Mouse (Mus musculus) heart, adult 2 months (tissue): ENCODE measurements at regions not wholly inside any gene's neighbourhood (a gene's known extent, or its start where the extent isn't known, plus 50 kb on each side); places are given as distances from the start of the nearest gene placed in this dataset.

Source experiments
- DNase-seq, 2 experiments: peaks; one replicate each; pipeline ENCODE4 v3.0.0; 2021
- H3K27ac ChIP-seq: fragments of 200-600 bp; 2 replicates; pipeline ENCODE4 v1.8.1; 2022
- H3K27me3 ChIP-seq: fragments of 200-500 bp; 2 replicates; pipeline ENCODE4 v1.6.1; 2012; ENCODE audit warnings: mild to moderate bottlenecking, low read length, inconsistent platforms, mixed read lengths; ENCODE audit not compliant: control insufficient read depth, insufficient read depth
- H3K36me3 ChIP-seq: fragments of 200-500 bp; 2 replicates; pipeline ENCODE4 v1.6.1; 2012; ENCODE audit warnings: low read length, inconsistent platforms; ENCODE audit not compliant: control insufficient read depth, insufficient read depth
- H3K4me1 ChIP-seq: fragments of 200-500 bp; 2 replicates; pipeline ENCODE4 v1.6.1; 2011; ENCODE audit warnings: low read length; ENCODE audit not compliant: control insufficient read depth, insufficient read depth
- H3K4me3 ChIP-seq: fragments of 200-600 bp; 2 replicates; pipeline ENCODE4 v1.8.1; 2022
- H3K79me2 ChIP-seq: fragments of 200-500 bp; replicated peaks from 2 replicates; pipeline ENCODE4 v1.6.1; 2012; ENCODE audit warnings: mild to moderate bottlenecking, inconsistent platforms, low read length, moderate library complexity, mixed read lengths; ENCODE audit not compliant: control insufficient read depth, insufficient read depth
- H3K9ac ChIP-seq: fragments of 200-500 bp; 2 replicates; pipeline ENCODE4 v1.6.1; 2012; ENCODE audit warnings: low read depth, mild to moderate bottlenecking, control low read depth, inconsistent platforms, low read length, mixed read lengths
- CTCF ChIP-seq: fragments of 200-600 bp; IDR thresholded peaks from 2 replicates; pipeline ENCODE4 v1.8.1; 2022; ENCODE audit warnings: antibody characterized with exemption, mild to moderate bottlenecking, moderate library complexity
- EP300 ChIP-seq: fragments of 200-500 bp; IDR thresholded peaks from 2 replicates; pipeline ENCODE4 v1.6.1; 2011; ENCODE audit warnings: low read depth, low read length, control low read depth; ENCODE audit not compliant: insufficient read depth
- POLR2A ChIP-seq: fragments of 200-500 bp; IDR thresholded peaks from 2 replicates; pipeline ENCODE4 v1.6.1; 2011; ENCODE audit warnings: mild to moderate bottlenecking, low read depth, low read length, control low read depth; ENCODE audit not compliant: insufficient read depth
- WGBS: fragments of 180-500 bp; shearing (Covaris S2); methylation state at CpG from one replicate; pipeline ENCODE4 v1.1.7; 2018; 5-methylcytosine and 5-hydroxymethylcytosine counted together
- intact Hi-C: fragments of 180-260 bp; cut with DNase I; formaldehyde crosslinking; loops from one replicate; pipeline ENCODE4 v1.15.1; 2025

GRCm38 (mm10) chr2:137694020-137694419 lies 562.3 kb upstream of the Btbd3 start:
- Histone ChIP-seq H3K4me1 (no peaks in the 10 kb centered on the region), H3K27me3 (no peaks in the 10 kb centered on the region), H3K36me3 (no peaks in the 10 kb centered on the region), H3K27ac (no peak overlapping the region), H3K4me3 (no peak overlapping the region), H3K79me2 (no peaks in the 10 kb centered on the region), H3K9ac (no peak overlapping the region)
- WGBS = 85% methylated on average over 3 of the region's 3 CpGs
- intact Hi-C loops = no loop called here
- TF ChIP-seq CTCF = no peak
- TF ChIP-seq POLR2A = no peak
- no peak for DNase-seq

- TF ChIP-seq POLR2A = no peak
- TF ChIP-seq EP300 = no peak
- TF ChIP-seq CTCF = no peak
- Histone ChIP-seq H3K4me3 (no peak overlapping the region), H3K9ac (no peak overlapping the region), H3K79me2 (no peaks in the 10 kb centered on the region), H3K27ac (no peak overlapping the region), H3K36me3 (no peaks in the 10 kb centered on the region), H3K27me3 (no peaks in the 10 kb centered on the region), H3K4me1 (no peaks in the 10 kb centered on the region)
- no peak for DNase-seq
- 87% methylated on average over 11 of the region's 11 CpGs for WGBS
- intact Hi-C loops = no loop called here
Observed at GRCm38 (mm10) chr2:137687208-137687607, 569.2 kb upstream of the Btbd3 start.

- Histone ChIP-seq H3K9ac (no peak overlapping the region), H3K27ac (no peak overlapping the region), H3K4me3 (no peak overlapping the region), H3K4me1 (no peaks in the 10 kb centered on the region), H3K36me3 (no peaks in the 10 kb centered on the region), H3K79me2 (no peaks in the 10 kb centered on the region), H3K27me3 (no peaks in the 10 kb centered on the region)
- WGBS = 61% methylated on average over 4 of the region's 4 CpGs
- intact Hi-C loops = no loop called here
- no peak for TF ChIP-seq CTCF
- no peak for TF ChIP-seq EP300
- TF ChIP-seq POLR2A = no peak
- DNase-seq = no peak
Observed at GRCm38 (mm10) chr2:137686735-137687134, 569.6 kb upstream of the Btbd3 start.

GRCm38 (mm10) chr2:137681762-137682161 lies 565.3 kb upstream of the Jag1 start:
- DNase-seq = no peak
- no peaks in the 10 kb centered on the region for H3K36me3 ChIP-seq

GRCm38 (mm10) chr2:137663171-137663570 lies 546.7 kb upstream of the Jag1 start:
- Histone ChIP-seq H3K9ac (no peak overlapping the region), H3K4me1 (peaks cover 5% of the 10 kb centered on the region), H3K4me3 (no peak overlapping the region), H3K27ac (peak overlapping the region; percentile 31), H3K79me2 (no peaks in the 10 kb centered on the region), H3K36me3 (peaks cover 9% of the 10 kb centered on the region), H3K27me3 (no peaks in the 10 kb centered on the region)
- 8% methylated on average over 2 of the region's 2 CpGs for WGBS
- intact Hi-C loops = no loop called here
- DNase-seq = peak in 1 of 2 experiments; percentile 28
- TF ChIP-seq CTCF = no peak
- no peak for TF ChIP-seq EP300
- no peak for TF ChIP-seq POLR2A

More at GRCm38 (mm10) chr2:137681762-137682161, 565.3 kb upstream of the Jag1 start:
- H3K79me2 ChIP-seq = no peaks in the 10 kb centered on the region
- TF ChIP-seq POLR2A = no peak
- TF ChIP-seq EP300 = no peak
- no peak for TF ChIP-seq CTCF
- 72% methylated on average over 1 of the region's 1 CpGs for WGBS
- no peak overlapping the region for H3K27ac ChIP-seq
- no peaks in the 10 kb centered on the region for H3K4me1 ChIP-seq
- intact Hi-C loops = no loop called here
- H3K9ac ChIP-seq = no peak overlapping the region
- H3K27me3 ChIP-seq = no peaks in the 10 kb centered on the region
- H3K4me3 ChIP-seq = no peak overlapping the region

- 76% methylated on average over 2 of the region's 2 CpGs for WGBS
- no peak for TF ChIP-seq EP300
- TF ChIP-seq POLR2A = no peak
- no peak for TF ChIP-seq CTCF
- intact Hi-C loops = no loop called here
- H3K4me3 ChIP-seq = no peak overlapping the region
- no peak for DNase-seq
- no peaks in the 10 kb centered on the region for H3K79me2 ChIP-seq
- peaks cover 5% of the 10 kb centered on the region for H3K4me1 ChIP-seq
- no peaks in the 10 kb centered on the region for H3K27me3 ChIP-seq
- peaks cover 9% of the 10 kb centered on the region for H3K36me3 ChIP-seq
- no peak overlapping the region for H3K27ac ChIP-seq
- H3K9ac ChIP-seq = no peak overlapping the region
Observed at GRCm38 (mm10) chr2:137662216-137662615, 545.8 kb upstream of the Jag1 start.
